Mouse (Mus musculus): ENCODE results near the gene Tctex1d2. TPM values are rescaled to one million over a fixed set of nuclear protein-coding genes. Genes with fewer than 3 reads are reported as not detected.

The Tctex1d2 gene
- polyA plus RNA-seq, 1 experiment from 2014 or later = 41.9 TPM

GRCm38 (mm10) chr16:32417457-32417856 lies 2.0 kb upstream of the Tctex1d2 start:
- Histone ChIP-seq H3K36me3 (ENCODE audit: control insufficient read depth, insufficient read depth, low read length) (no peaks in the 10 kb centered on the region), H3K4me3 (ENCODE audit: low read length) (no peak overlapping the region), H3K4me1 (ENCODE audit: control insufficient read depth, insufficient read depth, low read depth, low read length) (peaks cover 9% of the 10 kb centered on the region), H3K27me3 (replicated peaks; ENCODE audit: control insufficient read depth, insufficient read depth, low read length) (no peaks in the 10 kb centered on the region), H3K9ac (ENCODE audit: low read depth, low read length) (no peak overlapping the region), H3K4me2 (ENCODE audit: low read length) (no peak overlapping the region), H3K9me3 (ENCODE audit: control insufficient read depth, low read length) (no peaks in the 10 kb centered on the region), H3K27ac (ENCODE audit: low read depth, low read length) (no peak overlapping the region)
- 64% methylated on average over 1 of the region's 1 CpGs for WGBS
- no peak for ATAC-seq

- Histone ChIP-seq H3K4me2 (ENCODE audit: low read length) (no peak overlapping the region), H3K4me3 (ENCODE audit: low read length) (no peak overlapping the region), H3K9ac (ENCODE audit: low read depth, low read length) (no peak overlapping the region), H3K27me3 (replicated peaks; ENCODE audit: control insufficient read depth, insufficient read depth, low read length) (no peaks in the 10 kb centered on the region), H3K4me1 (ENCODE audit: control insufficient read depth, insufficient read depth, low read depth, low read length) (peaks cover 16% of the 10 kb centered on the region), H3K27ac (ENCODE audit: low read depth, low read length) (no peak overlapping the region), H3K36me3 (ENCODE audit: control insufficient read depth, insufficient read depth, low read length) (no peaks in the 10 kb centered on the region), H3K9me3 (ENCODE audit: control insufficient read depth, low read length) (no peaks in the 10 kb centered on the region)
- ATAC-seq = no peak
- WGBS = 91% methylated on average over 3 of the region's 3 CpGs
These were observed 8.0 kb downstream of the Tctex1d2 start for GRCm38 (mm10) chr16:32427506-32427905.

- Histone ChIP-seq H3K4me3 (ENCODE audit: low read length) (peak within 1 kb of the TSS; percentile 68), H3K27ac (ENCODE audit: low read depth, low read length) (peak within 1 kb of the TSS; percentile 92), H3K36me3 (ENCODE audit: control insufficient read depth, insufficient read depth, low read length) (no peaks in the 10 kb centered on the region), H3K27me3 (replicated peaks; ENCODE audit: control insufficient read depth, insufficient read depth, low read length) (no peaks in the 10 kb centered on the region), H3K4me2 (ENCODE audit: low read length) (peak within 1 kb of the TSS; percentile 80), H3K9me3 (ENCODE audit: control insufficient read depth, low read length) (no peaks in the 10 kb centered on the region), H3K9ac (ENCODE audit: low read depth, low read length) (peak within 1 kb of the TSS; percentile 83), H3K4me1 (ENCODE audit: control insufficient read depth, insufficient read depth, low read depth, low read length) (peaks cover 16% of the 10 kb centered on the region)
- peak; percentile 99 for ATAC-seq
- under 1% methylated on average over 54 of the region's 54 CpGs for WGBS
These were observed 11.1 kb downstream of the Tctex1d2 start, which contains the start of gene Pcyt1a for GRCm38 (mm10) chr16:32430474-32431046. Pcyt1a (plus strand) TSS chr16:32430921.

GRCm38 (mm10) chr16:32431047-32431591 lies 11.6 kb downstream of the Tctex1d2 start:
- Histone ChIP-seq H3K4me2 (ENCODE audit: low read length) (peak overlapping the region; percentile 80), H3K4me3 (ENCODE audit: low read length) (peak overlapping the region; percentile 68), H3K4me1 (ENCODE audit: control insufficient read depth, insufficient read depth, low read depth, low read length) (peaks cover 16% of the 10 kb centered on the region), H3K27ac (ENCODE audit: low read depth, low read length) (peak overlapping the region; percentile 92), H3K27me3 (replicated peaks; ENCODE audit: control insufficient read depth, insufficient read depth, low read length) (no peaks in the 10 kb centered on the region), H3K36me3 (ENCODE audit: control insufficient read depth, insufficient read depth, low read length) (no peaks in the 10 kb centered on the region), H3K9me3 (ENCODE audit: control insufficient read depth, low read length) (no peaks in the 10 kb centered on the region), H3K9ac (ENCODE audit: low read depth, low read length) (peak overlapping the region; percentile 83)
- ATAC-seq = no peak; the same call in 1 of the 2 replicates
- WGBS = under 1% methylated on average over 28 of the region's 28 CpGs

- Histone ChIP-seq H3K36me3 (ENCODE audit: control insufficient read depth, insufficient read depth, low read length) (no peaks in the 10 kb centered on the region), H3K9me3 (ENCODE audit: control insufficient read depth, low read length) (no peaks in the 10 kb centered on the region), H3K4me3 (ENCODE audit: low read length) (peak overlapping the region; percentile 7; the same call in 1 of the 2 replicates), H3K4me2 (ENCODE audit: low read length) (peak overlapping the region; percentile 80), H3K27ac (ENCODE audit: low read depth, low read length) (no peak overlapping the region), H3K9ac (ENCODE audit: low read depth, low read length) (no peak overlapping the region; the same call in 1 of the 2 replicates), H3K4me1 (ENCODE audit: control insufficient read depth, insufficient read depth, low read depth, low read length) (peaks cover 16% of the 10 kb centered on the region), H3K27me3 (replicated peaks; ENCODE audit: control insufficient read depth, insufficient read depth, low read length) (no peaks in the 10 kb centered on the region)
- ATAC-seq = no peak
- 90% methylated on average over 1 of the region's 1 CpGs for WGBS
These were observed 12.4 kb downstream of the Tctex1d2 start for GRCm38 (mm10) chr16:32431926-32432325.

- no peak overlapping the region for H3K4me3 ChIP-seq (ENCODE audit: low read length)
- no peaks in the 10 kb centered on the region for H3K36me3 ChIP-seq (ENCODE audit: control insufficient read depth, insufficient read depth, low read length)
- no peaks in the 10 kb centered on the region for H3K27me3 ChIP-seq (replicated peaks; ENCODE audit: control insufficient read depth, insufficient read depth, low read length)
- no peak overlapping the region for H3K4me2 ChIP-seq (ENCODE audit: low read length)
- H3K9ac ChIP-seq (ENCODE audit: low read depth, low read length) = no peak overlapping the region
- WGBS = 93% methylated on average over 2 of the region's 2 CpGs
- peaks cover 16% of the 10 kb centered on the region for H3K4me1 ChIP-seq (ENCODE audit: control insufficient read depth, insufficient read depth, low read depth, low read length)
- no peak for ATAC-seq
- H3K27ac ChIP-seq (ENCODE audit: low read depth, low read length) = no peak overlapping the region
- H3K9me3 ChIP-seq (ENCODE audit: control insufficient read depth, low read length) = no peaks in the 10 kb centered on the region
These were observed 13.6 kb downstream of the Tctex1d2 start for GRCm38 (mm10) chr16:32433138-32433537.

- no peak for ATAC-seq
- Histone ChIP-seq H3K4me1 (ENCODE audit: control insufficient read depth, insufficient read depth, low read depth, low read length) (peaks cover 16% of the 10 kb centered on the region), H3K4me3 (ENCODE audit: low read length) (no peak overlapping the region), H3K36me3 (ENCODE audit: control insufficient read depth, insufficient read depth, low read length) (no peaks in the 10 kb centered on the region), H3K9ac (ENCODE audit: low read depth, low read length) (no peak overlapping the region), H3K9me3 (ENCODE audit: control insufficient read depth, low read length) (no peaks in the 10 kb centered on the region), H3K27ac (ENCODE audit: low read depth, low read length) (no peak overlapping the region), H3K4me2 (ENCODE audit: low read length) (no peak overlapping the region), H3K27me3 (replicated peaks; ENCODE audit: control insufficient read depth, insufficient read depth, low read length) (no peaks in the 10 kb centered on the region)
- WGBS = 69% methylated on average over 6 of the region's 6 CpGs
These were observed 14.6 kb downstream of the Tctex1d2 start for GRCm38 (mm10) chr16:32434066-32434465.

GRCm38 (mm10) chr16:32434691-32435090 lies 15.2 kb downstream of the Tctex1d2 start:
- H3K4me1 ChIP-seq (ENCODE audit: control insufficient read depth, insufficient read depth, low read depth, low read length) = peaks cover 14% of the 10 kb centered on the region
- no peak for ATAC-seq
- no peak overlapping the region for H3K4me3 ChIP-seq (ENCODE audit: low read length)
- no peaks in the 10 kb centered on the region for H3K36me3 ChIP-seq (ENCODE audit: control insufficient read depth, insufficient read depth, low read length)
- H3K27ac ChIP-seq (ENCODE audit: low read depth, low read length) = no peak overlapping the region
- H3K9ac ChIP-seq (ENCODE audit: low read depth, low read length) = no peak overlapping the region
- H3K9me3 ChIP-seq (ENCODE audit: control insufficient read depth, low read length) = no peaks in the 10 kb centered on the region
- H3K27me3 ChIP-seq (replicated peaks; ENCODE audit: control insufficient read depth, insufficient read depth, low read length) = no peaks in the 10 kb centered on the region
- no peak overlapping the region for H3K4me2 ChIP-seq (ENCODE audit: low read length)

- no peak for ATAC-seq
- Histone ChIP-seq H3K27me3 (replicated peaks; ENCODE audit: control insufficient read depth, insufficient read depth, low read length) (no peaks in the 10 kb centered on the region), H3K4me3 (ENCODE audit: low read length) (no peak overlapping the region), H3K4me1 (ENCODE audit: control insufficient read depth, insufficient read depth, low read depth, low read length) (peaks cover 8% of the 10 kb centered on the region), H3K9me3 (ENCODE audit: control insufficient read depth, low read length) (no peaks in the 10 kb centered on the region), H3K27ac (ENCODE audit: low read depth, low read length) (no peak overlapping the region), H3K9ac (ENCODE audit: low read depth, low read length) (no peak overlapping the region), H3K36me3 (ENCODE audit: control insufficient read depth, insufficient read depth, low read length) (no peaks in the 10 kb centered on the region; the same call in 1 of the 2 replicates), H3K4me2 (ENCODE audit: low read length) (no peak overlapping the region)
- 83% methylated on average over 1 of the region's 1 CpGs for WGBS
These were observed 17.2 kb downstream of the Tctex1d2 start for GRCm38 (mm10) chr16:32436657-32437056.
